Mouse (Mus musculus): Measurements from ENCODE around the gene BC035044. TPM values are rescaled to one million over a fixed set of nuclear protein-coding genes. Genes with fewer than 3 reads are reported as not detected.

Gene BC035044
- total RNA-seq, 2 experiments from 2014 or later: not detected

GRCm38 (mm10) chr6:128871910-128872610, 18.9 kb downstream of the BC035044 start:
- TF ChIP-seq CTCF (IDR thresholded peaks at IDR 0.05): no peak
- Histone ChIP-seq H3K27ac (no peak overlapping the region), H3K4me3 (no peak overlapping the region)
- intact Hi-C loops (cut with DNase I): no loop called here
- DNase-seq: no peak

GRCm38 (mm10) chr6:128868861-128869260, 22.1 kb downstream of the BC035044 start:
- no peak for DNase-seq
- intact Hi-C loops (cut with DNase I): no loop called here
- Histone ChIP-seq H3K4me3 (no peak overlapping the region), H3K27ac (no peak overlapping the region)
- TF ChIP-seq CTCF (IDR thresholded peaks at IDR 0.05): no peak

GRCm38 (mm10) chr6:128857976-128858375, 33.0 kb downstream of the BC035044 start:
- intact Hi-C loops (cut with DNase I): no loop called here
- no peak for DNase-seq
- no peak overlapping the region for H3K27ac ChIP-seq
- no peak for TF ChIP-seq CTCF (IDR thresholded peaks at IDR 0.05)
- H3K4me3 ChIP-seq: no peak overlapping the region

- DNase-seq: peak; percentile 78
- Histone ChIP-seq H3K4me3 (no peak overlapping the region), H3K27ac (peak overlapping the region; percentile 43)
- no peak for TF ChIP-seq CTCF (IDR thresholded peaks at IDR 0.05)
- intact Hi-C loops (cut with DNase I): no loop called here
Measured at GRCm38 (mm10) chr6:128856250-128856649, 34.7 kb downstream of the BC035044 start.

- TF ChIP-seq CTCF (IDR thresholded peaks at IDR 0.05): no peak
- no peak for DNase-seq
- intact Hi-C loops (cut with DNase I): loop anchor here (2.0 kb wide), 1 partner anchor 211 kb away; no protein-coding TSS in a partner anchor
- Histone ChIP-seq H3K4me3 (no peak overlapping the region), H3K27ac (peak overlapping the region; percentile 43)
Measured at GRCm38 (mm10) chr6:128855477-128855876, 35.4 kb downstream of the BC035044 start.

- H3K4me3 ChIP-seq: no peak overlapping the region
- H3K27ac ChIP-seq: no peak overlapping the region
- no peak for TF ChIP-seq CTCF (IDR thresholded peaks at IDR 0.05)
- intact Hi-C loops (cut with DNase I): loop anchor here (1.0 to 5.0 kb wide), 4 partner anchors 212 to 512 kb away; no protein-coding TSS in a partner anchor
- no peak for DNase-seq
Measured at GRCm38 (mm10) chr6:128854895-128855294, 36.0 kb downstream of the BC035044 start.

GRCm38 (mm10) chr6:128854024-128854820, 36.7 kb downstream of the BC035044 start:
- Histone ChIP-seq H3K4me3 (no peak overlapping the region), H3K27ac (no peak overlapping the region)
- intact Hi-C loops (cut with DNase I): loop anchor here (1.0 to 5.0 kb wide), 4 partner anchors 213 to 513 kb away; no protein-coding TSS in a partner anchor
- DNase-seq: peak; percentile 64
- peak; percentile 84 for TF ChIP-seq CTCF (IDR thresholded peaks at IDR 0.05)

- H3K27ac ChIP-seq: no peak overlapping the region
- TF ChIP-seq CTCF (IDR thresholded peaks at IDR 0.05): no peak
- no peak for DNase-seq
- intact Hi-C loops (cut with DNase I): loop anchor here (5.0 kb wide), 2 partner anchors 235 to 515 kb away; no protein-coding TSS in a partner anchor
- H3K4me3 ChIP-seq: no peak overlapping the region
Measured at GRCm38 (mm10) chr6:128852766-128853165, 38.2 kb downstream of the BC035044 start.

GRCm38 (mm10) chr6:128851151-128851550, 39.8 kb downstream of the BC035044 start:
- no peak for DNase-seq
- H3K27ac ChIP-seq: peak overlapping the region; percentile 35; the same call in 1 of the 2 replicates
- no peak overlapping the region for H3K4me3 ChIP-seq
- no peak for TF ChIP-seq CTCF (IDR thresholded peaks at IDR 0.05)
- intact Hi-C loops (cut with DNase I): loop anchor here (5.0 kb wide), 2 partner anchors 236 to 516 kb away; no protein-coding TSS in a partner anchor

GRCm38 (mm10) chr6:128850671-128851070, 40.3 kb downstream of the BC035044 start:
- no peak overlapping the region for H3K4me3 ChIP-seq
- TF ChIP-seq CTCF (IDR thresholded peaks at IDR 0.05): no peak
- no peak for DNase-seq
- intact Hi-C loops (cut with DNase I): loop anchor here (5.0 kb wide), 2 partner anchors 237 to 517 kb away; no protein-coding TSS in a partner anchor
- peak overlapping the region; percentile 35; the same call in 1 of the 2 replicates for H3K27ac ChIP-seq

- peak; percentile 52 for DNase-seq
- peak; percentile 69 for TF ChIP-seq CTCF (IDR thresholded peaks at IDR 0.05)
- peak overlapping the region; percentile 35; the same call in 1 of the 2 replicates for H3K27ac ChIP-seq
- H3K4me3 ChIP-seq: no peak overlapping the region
- intact Hi-C loops (cut with DNase I): loop anchor here (5.0 to 10.0 kb wide), 3 partner anchors 237 to 685 kb away; partner anchors contain the start of gene Gabarapl1
Measured at GRCm38 (mm10) chr6:128849902-128850301, 41.0 kb downstream of the BC035044 start.

GRCm38 (mm10) chr6:128847401-128847800, 43.5 kb downstream of the BC035044 start:
- H3K27ac ChIP-seq: no peak overlapping the region
- intact Hi-C loops (cut with DNase I): loop anchor here (10.0 kb wide), 1 partner anchor 687 kb away; the partner anchor contains the start of gene Gabarapl1
- TF ChIP-seq CTCF (IDR thresholded peaks at IDR 0.05): no peak
- DNase-seq: no peak
- H3K4me3 ChIP-seq: no peak overlapping the region

All from gastrocnemius, adult 2 months (tissue).